Mouse (Mus musculus): ENCODE data around the gene Adap2.

The Adap2 gene

DNA sequence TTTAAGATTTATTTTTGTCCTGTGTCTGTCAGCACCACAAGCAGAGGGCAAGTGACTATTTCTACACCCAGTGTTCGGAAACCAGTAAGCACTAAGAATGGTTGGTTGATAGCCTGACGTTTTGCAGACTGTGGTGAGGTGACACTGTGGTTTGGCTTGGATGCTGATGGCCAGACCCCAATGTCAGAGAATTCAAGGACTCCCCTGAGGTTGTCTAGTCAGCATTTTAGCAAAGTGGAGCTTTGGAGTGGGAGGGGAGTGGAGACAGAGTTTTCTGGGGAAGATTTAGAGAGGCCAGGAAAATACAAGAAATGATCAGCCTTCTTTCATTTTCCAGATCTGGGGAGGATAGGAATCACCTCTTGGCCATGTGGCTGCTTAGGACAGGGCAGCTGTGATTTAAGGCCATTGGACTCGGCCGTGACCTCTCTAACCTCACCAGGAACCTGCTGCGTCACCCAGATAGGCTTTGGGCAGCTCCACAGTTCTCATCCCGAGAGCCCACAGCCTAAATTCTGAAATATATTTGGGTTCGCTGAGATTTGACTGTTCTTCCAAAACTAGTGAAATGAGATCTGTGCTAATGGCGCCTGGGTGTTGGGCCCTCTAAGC lies 4.4 kb upstream of the Adap2 start:
- DNase-seq (ENCODE audit: low read depth, low spot score) = no peak
- Histone ChIP-seq H3K27me3 (ENCODE audit: control insufficient read depth, insufficient read depth, low read length, poor library complexity, severe bottlenecking) (no peaks in the 10 kb centered on the region), H3K36me3 (ENCODE audit: control insufficient read depth, insufficient read depth, low read length, poor library complexity, severe bottlenecking) (no peaks in the 10 kb centered on the region)

DNA sequence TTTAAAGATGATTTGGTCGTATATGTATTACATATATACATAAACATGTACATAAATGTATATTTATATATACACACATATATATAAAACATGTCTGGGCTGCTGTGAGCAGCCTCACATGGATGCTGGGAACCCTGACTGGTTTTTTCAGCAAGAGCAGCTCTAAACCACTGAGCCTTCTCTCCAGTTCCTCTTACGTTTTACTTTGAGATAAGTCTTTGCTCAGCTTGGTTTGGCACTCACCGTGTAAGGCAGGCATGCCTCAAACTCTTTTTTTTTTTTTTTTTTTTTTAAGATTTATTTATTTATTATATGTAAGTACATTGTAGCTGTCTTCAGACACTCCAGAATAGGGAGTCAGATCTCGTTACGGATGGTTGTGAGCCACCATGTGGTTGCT lies 3.3 kb upstream of the Adap2 start:
- Histone ChIP-seq H3K27me3 (ENCODE audit: control insufficient read depth, insufficient read depth, low read length, poor library complexity, severe bottlenecking) (no peaks in the 10 kb centered on the region), H3K36me3 (ENCODE audit: control insufficient read depth, insufficient read depth, low read length, poor library complexity, severe bottlenecking) (no peaks in the 10 kb centered on the region)
- no peak for DNase-seq (ENCODE audit: low read depth, low spot score)

DNA sequence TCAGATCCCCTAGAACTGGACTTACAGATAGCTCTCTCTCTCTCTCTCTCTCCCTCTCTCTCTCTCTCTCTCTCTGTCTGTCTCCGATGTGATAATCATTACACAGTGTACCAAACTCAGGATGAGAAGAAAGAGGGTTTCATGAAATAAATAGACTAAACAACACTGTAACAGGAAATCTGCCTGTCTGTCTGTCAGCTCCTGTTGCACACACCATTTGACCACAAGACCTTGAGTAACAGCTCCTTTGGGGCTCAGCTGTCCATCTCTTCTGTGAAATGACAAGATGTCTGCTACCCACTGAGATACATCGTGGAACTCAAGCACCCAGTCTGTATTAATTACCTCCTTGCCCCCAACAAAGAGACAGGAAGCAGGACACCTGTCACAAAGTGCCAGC lies 2.4 kb upstream of the Adap2 start:
- no peaks in the 10 kb centered on the region for H3K36me3 ChIP-seq (ENCODE audit: control insufficient read depth, insufficient read depth, low read length, poor library complexity, severe bottlenecking)
- no peaks in the 10 kb centered on the region for H3K27me3 ChIP-seq (ENCODE audit: control insufficient read depth, insufficient read depth, low read length, poor library complexity, severe bottlenecking)
- DNase-seq (ENCODE audit: low read depth, low spot score) = no peak

DNA sequence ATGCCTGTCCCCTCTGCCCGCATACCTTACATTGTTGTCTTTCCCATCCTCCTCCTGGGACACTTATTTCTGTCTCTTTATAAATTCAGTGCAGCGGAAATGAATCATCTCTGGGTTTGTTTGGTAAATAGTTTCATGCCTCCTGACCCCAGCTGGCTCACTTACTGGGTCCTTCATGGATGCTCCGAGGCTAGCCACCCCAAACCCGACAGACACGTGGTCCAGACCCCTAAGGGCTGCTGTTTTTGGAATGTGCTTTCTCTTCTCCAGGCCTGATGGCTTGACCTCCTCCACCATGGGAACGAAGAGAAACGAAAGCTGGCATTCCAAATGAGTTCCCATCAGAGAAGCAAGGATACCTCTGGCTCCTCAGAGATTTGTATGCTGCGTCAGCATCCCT lies 1.5 kb upstream of the Adap2 start:
- Histone ChIP-seq H3K36me3 (ENCODE audit: control insufficient read depth, insufficient read depth, low read length, poor library complexity, severe bottlenecking) (no peaks in the 10 kb centered on the region), H3K27me3 (ENCODE audit: control insufficient read depth, insufficient read depth, low read length, poor library complexity, severe bottlenecking) (no peaks in the 10 kb centered on the region)
- DNase-seq (ENCODE audit: low read depth, low spot score) = no peak

DNA sequence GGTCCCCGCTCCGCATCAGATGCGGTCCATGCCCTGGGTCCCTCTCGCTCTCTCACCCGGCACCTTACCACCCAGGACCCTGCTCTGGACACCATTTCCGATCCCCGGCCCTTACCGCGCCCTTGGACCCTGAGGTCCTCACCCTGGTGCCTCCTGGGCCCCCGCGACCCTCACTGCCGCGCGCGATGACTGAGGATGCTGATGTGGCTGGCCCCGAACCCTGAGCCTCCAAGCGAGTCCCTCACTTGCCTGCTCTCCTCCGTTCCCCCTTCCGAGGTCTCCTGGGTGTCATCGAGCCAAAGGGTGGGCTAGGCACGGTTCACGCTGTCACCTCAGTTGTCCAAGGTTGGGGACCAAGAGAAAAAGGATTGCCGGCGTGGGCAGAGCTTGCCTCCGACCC lies 596 bp downstream of the Adap2 start:
- no peaks in the 10 kb centered on the region for H3K27me3 ChIP-seq (ENCODE audit: control insufficient read depth, insufficient read depth, low read length, poor library complexity, severe bottlenecking)
- no peak for DNase-seq (ENCODE audit: low read depth, low spot score)
- H3K36me3 ChIP-seq (ENCODE audit: control insufficient read depth, insufficient read depth, low read length, poor library complexity, severe bottlenecking) = no peaks in the 10 kb centered on the region

DNA sequence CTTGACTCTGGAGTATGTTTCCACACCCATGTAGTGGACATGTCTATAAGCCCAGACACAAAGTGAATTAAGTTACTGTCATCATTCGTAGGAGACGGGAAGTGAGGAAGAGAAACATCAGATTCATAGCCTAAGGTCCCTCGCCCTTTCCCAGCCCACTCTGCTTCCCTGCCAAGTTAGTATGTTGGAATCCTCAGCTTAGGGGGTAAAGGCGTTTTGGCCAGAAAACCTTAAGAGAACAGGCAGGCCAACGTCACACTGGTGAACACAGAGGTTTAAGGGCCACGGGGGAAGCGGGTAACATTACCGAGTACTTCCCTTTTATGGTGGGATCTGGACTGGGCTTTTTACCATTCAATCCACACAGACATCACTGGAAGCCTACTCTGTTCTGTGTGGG lies 1.6 kb downstream of the Adap2 start:
- no peaks in the 10 kb centered on the region for H3K36me3 ChIP-seq (ENCODE audit: control insufficient read depth, insufficient read depth, low read length, poor library complexity, severe bottlenecking)
- DNase-seq (ENCODE audit: low read depth, low spot score) = no peak
- H3K27me3 ChIP-seq (ENCODE audit: control insufficient read depth, insufficient read depth, low read length, poor library complexity, severe bottlenecking) = no peaks in the 10 kb centered on the region

DNA sequence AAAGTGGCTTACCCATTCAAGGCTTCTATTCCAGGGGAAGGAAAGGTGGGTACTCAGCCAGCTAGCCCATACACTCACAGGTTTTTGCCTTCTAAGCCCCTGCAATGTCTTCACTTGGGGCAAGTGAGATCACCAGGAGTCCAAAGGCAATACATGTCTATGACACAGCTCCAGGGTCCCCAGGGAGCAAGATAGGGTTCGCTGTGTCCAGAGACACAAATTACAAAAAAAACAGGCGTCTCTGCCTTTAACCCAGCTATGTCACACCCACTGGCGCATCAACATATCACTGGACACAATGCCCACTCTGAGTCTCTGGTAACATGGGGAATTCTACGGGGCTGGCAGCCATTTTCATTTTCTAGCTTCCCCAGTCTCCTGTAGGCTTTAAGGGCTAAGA lies 2.1 kb downstream of the Adap2 start:
- H3K36me3 ChIP-seq (ENCODE audit: control insufficient read depth, insufficient read depth, low read length, poor library complexity, severe bottlenecking) = no peaks in the 10 kb centered on the region
- no peak for DNase-seq (ENCODE audit: low read depth, low spot score)
- no peaks in the 10 kb centered on the region for H3K27me3 ChIP-seq (ENCODE audit: control insufficient read depth, insufficient read depth, low read length, poor library complexity, severe bottlenecking)

DNA sequence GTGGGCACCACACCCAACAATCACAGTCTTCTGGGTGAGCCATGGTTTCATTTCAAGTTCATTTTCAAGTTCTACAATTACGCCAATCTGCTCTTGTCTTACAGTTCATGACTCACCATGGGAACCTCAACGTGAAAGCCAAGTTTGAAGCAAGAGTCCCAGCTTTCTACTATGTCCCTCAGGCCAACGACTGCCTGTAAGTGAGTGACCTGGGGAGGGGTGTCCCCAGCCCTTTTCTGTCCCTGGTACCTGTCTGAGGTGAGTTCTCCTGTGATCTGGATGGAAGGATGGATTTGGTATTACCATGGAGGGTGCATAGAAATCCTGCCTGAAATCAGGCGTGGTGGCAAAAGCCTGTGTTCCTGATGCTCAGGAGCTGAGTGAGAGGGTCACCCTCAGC lies 2.9 kb downstream of the Adap2 start:
- no peak for DNase-seq (ENCODE audit: low read depth, low spot score)
- no peaks in the 10 kb centered on the region for H3K27me3 ChIP-seq (ENCODE audit: control insufficient read depth, insufficient read depth, low read length, poor library complexity, severe bottlenecking)
- no peaks in the 10 kb centered on the region for H3K36me3 ChIP-seq (ENCODE audit: control insufficient read depth, insufficient read depth, low read length, poor library complexity, severe bottlenecking)

DNA sequence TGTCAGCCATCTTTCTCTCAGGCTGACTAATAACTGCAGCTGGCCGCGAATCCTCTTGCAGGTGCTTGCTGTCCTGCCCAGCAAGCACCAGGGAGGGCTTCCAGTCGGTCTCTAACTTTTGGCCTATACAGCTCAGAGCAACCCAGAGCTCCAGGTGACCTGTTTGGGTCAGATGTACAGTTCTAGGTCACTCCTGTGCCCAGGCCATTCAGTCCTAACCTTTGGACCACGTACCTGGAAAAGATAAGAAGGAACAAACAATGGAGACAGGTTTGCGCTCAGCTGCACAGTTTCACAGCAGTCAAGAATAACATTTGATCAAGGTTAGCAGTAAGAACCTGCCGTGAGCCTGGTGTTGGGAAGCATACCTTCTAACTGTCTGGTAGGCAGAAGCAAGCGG lies 5.1 kb downstream of the Adap2 start:
- no peak for DNase-seq (ENCODE audit: low read depth, low spot score)
- H3K36me3 ChIP-seq (ENCODE audit: control insufficient read depth, insufficient read depth, low read length, poor library complexity, severe bottlenecking) = no peaks in the 10 kb centered on the region
- no peaks in the 10 kb centered on the region for H3K27me3 ChIP-seq (ENCODE audit: control insufficient read depth, insufficient read depth, low read length, poor library complexity, severe bottlenecking)

DNA sequence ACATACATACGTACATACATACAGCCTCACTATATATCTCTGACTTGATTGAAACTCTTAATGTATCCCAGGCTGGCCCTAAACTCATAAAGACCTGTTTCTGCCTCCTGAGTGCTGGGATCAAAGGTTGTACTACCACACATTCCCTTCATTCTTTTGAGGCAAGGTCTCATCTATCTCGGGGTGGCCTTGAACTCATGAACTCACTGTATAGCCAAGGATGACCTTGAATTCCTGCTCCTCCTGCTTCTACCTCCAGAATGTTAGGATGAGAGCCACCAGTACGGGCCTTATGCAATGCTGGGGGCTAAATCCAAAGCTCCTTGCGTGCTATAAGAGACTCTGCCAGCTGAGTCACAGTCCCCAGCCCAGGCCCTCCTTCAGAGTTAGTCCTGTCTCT lies 7.1 kb downstream of the Adap2 start:
- Histone ChIP-seq H3K27me3 (ENCODE audit: control insufficient read depth, insufficient read depth, low read length, poor library complexity, severe bottlenecking) (no peaks in the 10 kb centered on the region), H3K36me3 (ENCODE audit: control insufficient read depth, insufficient read depth, low read length, poor library complexity, severe bottlenecking) (no peaks in the 10 kb centered on the region)
- DNase-seq (ENCODE audit: low read depth, low spot score) = no peak

DNA sequence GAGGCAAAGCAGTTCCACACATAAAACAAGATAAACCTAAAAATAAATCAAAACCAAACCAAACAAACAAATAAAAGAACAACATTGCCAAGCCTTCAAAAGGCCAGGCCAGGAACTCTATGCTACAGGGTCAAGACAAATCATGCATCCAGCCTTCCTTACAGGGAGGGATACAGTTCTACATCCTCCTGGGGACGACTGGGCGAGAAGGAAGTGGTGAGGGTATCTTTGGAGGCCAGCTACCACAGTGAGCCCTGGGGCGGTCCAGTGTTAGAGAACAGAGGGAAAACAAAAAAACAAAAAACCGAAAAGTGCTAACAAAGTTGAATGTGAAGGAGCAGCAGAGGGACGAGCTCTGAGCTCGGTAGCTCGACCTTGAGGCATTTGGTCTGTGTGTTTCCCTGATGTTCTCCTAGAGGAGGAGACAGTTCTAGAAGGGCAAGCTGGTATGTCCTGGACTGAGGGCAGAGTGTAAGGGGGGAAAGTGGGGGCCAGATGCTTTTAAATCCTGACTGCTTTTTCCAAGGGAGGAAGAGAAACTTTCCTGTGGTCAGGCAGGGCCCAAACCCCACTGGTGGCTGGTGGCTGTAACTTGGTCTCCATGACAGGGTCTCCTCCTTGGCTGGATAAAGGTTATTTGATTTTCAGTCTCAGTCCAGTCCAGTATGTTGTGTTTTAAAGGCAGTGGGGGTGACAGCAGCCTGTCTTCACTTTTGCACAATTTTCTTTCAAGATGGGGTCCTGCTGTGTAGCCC lies 9.6 kb downstream of the Adap2 start:
- Histone ChIP-seq H3K36me3 (ENCODE audit: control insufficient read depth, insufficient read depth, low read length, poor library complexity, severe bottlenecking) (no peaks in the 10 kb centered on the region), H3K27me3 (ENCODE audit: control insufficient read depth, insufficient read depth, low read length, poor library complexity, severe bottlenecking) (no peaks in the 10 kb centered on the region)
- DNase-seq (ENCODE audit: low read depth, low spot score) = no peak

DNA sequence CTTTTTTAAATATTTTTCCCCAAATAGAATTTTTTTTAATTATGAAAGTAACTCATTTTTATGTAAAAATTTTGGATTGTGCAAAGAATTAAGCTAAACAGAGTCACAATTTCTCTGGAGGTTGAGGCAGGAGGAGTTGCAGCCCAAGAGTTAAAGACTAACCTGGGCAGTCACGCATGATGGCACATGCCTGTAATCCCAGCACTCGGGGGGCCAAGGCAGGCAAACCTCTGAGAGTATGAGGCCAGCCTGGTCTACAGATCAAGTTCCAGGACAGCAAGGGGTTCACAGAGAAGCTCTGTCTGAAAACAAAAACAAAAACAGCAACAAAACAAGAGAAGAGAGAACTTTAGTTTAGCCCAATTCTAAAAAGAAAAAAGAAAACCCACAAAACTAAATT lies 10.3 kb downstream of the Adap2 start:
- no peaks in the 10 kb centered on the region for H3K27me3 ChIP-seq (ENCODE audit: control insufficient read depth, insufficient read depth, low read length, poor library complexity, severe bottlenecking)
- H3K36me3 ChIP-seq (ENCODE audit: control insufficient read depth, insufficient read depth, low read length, poor library complexity, severe bottlenecking) = no peaks in the 10 kb centered on the region
- no peak for DNase-seq (ENCODE audit: low read depth, low spot score)

DNA sequence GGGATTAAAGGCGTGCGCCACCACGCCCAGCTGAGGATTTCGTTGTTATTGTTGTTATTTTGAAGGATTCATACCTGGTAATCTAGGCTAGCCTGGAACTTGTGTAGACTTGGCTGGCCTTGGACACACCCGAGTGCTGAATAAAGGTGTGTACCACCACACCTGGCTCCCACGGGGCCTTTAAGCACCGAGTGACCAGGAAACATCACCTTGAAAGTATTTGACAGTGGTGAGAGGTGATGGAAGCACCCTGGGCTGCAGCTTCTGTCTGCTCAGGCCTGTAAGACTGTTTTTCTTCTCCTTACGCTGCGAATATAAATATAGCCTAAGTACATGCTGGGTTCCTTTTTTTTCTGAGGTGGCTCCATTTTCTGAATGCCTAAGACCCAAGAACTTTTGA lies 14.2 kb downstream of the Adap2 start:
- DNase-seq (ENCODE audit: low read depth, low spot score) = no peak
- Histone ChIP-seq H3K36me3 (ENCODE audit: control insufficient read depth, insufficient read depth, low read length, poor library complexity, severe bottlenecking) (no peaks in the 10 kb centered on the region), H3K27me3 (ENCODE audit: control insufficient read depth, insufficient read depth, low read length, poor library complexity, severe bottlenecking) (no peaks in the 10 kb centered on the region)

DNA sequence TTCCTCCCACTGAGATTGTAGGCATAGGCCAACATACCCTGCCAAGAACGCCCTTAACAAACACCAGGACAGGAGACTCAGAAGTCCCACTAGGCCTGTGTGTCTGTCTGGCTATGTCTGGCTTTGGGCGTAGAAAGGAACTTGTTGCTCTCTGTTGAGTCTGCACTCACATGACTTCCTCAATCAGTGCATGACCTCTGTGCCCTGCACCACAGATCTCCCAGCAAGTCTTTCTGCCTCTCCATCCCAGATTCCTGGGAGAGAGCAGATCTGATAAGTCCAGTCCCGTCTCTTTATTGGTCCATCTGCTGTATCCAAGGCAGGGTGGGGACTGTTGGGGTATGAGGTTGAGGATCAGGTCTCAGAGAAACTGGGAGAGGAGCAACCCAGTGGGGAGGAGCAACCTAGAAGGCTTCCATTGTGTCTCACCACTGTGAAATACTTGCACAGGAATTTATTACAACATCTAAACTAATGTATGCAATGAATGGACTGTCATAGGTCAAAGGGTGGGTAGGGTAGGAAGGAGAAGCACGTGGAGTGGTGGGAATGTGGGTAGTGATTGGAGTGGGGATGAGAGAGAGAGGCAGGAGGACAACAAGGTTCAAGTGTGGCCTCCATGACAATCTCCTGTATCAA lies 14.8 kb downstream of the Adap2 start:
- no peaks in the 10 kb centered on the region for H3K36me3 ChIP-seq (ENCODE audit: control insufficient read depth, insufficient read depth, low read length, poor library complexity, severe bottlenecking)
- DNase-seq (ENCODE audit: low read depth, low spot score) = peak; percentile 41
- no peaks in the 10 kb centered on the region for H3K27me3 ChIP-seq (ENCODE audit: control insufficient read depth, insufficient read depth, low read length, poor library complexity, severe bottlenecking)

DNA sequence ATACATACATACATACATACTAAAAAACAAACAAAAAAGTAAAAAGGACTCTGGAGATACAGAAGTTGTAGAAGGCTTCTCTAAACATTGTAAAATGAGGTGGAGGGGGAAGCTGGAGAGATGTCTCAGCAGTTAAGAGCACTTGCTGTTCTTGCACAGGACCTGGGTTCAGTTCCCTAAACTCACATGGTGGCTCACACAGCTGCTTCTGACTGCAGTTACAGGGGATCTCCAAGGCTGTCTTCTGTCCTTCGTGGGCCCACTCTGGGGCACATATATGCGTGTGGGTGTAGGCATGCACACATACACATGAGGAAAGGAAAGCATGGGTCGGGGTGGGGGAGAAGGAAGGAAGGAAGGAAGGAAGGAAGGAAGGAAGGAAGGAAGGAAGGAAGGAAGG lies 15.7 kb downstream of the Adap2 start:
- peak; percentile 51 for DNase-seq (ENCODE audit: low read depth, low spot score)
- Histone ChIP-seq H3K36me3 (ENCODE audit: control insufficient read depth, insufficient read depth, low read length, poor library complexity, severe bottlenecking) (no peaks in the 10 kb centered on the region), H3K27me3 (ENCODE audit: control insufficient read depth, insufficient read depth, low read length, poor library complexity, severe bottlenecking) (no peaks in the 10 kb centered on the region)
